Mouse (Mus musculus): Measurements from ENCODE around the gene Miga1. TPM values are rescaled to one million over a fixed set of nuclear protein-coding genes. Genes with fewer than 3 reads are reported as not detected.

Gene Miga1
- polyA plus RNA-seq, 1 experiment from 2014 or later: 26.3 TPM

DNA sequence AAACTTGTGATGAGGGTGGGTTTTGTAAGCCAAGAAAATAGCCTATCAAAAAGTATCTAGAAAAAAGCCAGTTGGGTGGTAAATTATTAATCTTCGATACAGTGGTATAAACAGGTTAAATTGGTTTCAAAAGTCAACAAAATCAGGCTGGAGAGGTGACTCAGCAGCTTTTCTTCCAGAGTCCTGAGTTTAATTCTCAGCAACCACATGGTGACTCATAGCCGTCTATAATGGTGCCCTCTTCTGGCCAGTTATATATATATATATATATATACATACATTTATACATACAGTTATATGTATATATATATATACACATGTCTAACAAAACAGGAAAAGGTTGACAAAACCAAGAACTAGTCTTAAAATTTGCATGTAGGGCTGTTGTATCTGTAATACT, 101.4 kb downstream of the Miga1 start:
- H3K4me2 ChIP-seq (ENCODE audit: low read depth, low read length, severe bottlenecking): no peak overlapping the region
- H3K36me3 ChIP-seq (ENCODE audit: control insufficient read depth, insufficient read depth, low read length): peaks cover 7% of the 10 kb centered on the region; the same call in 1 of the 2 replicates
- H3K4me3 ChIP-seq (ENCODE audit: low read depth, low read length): no peak overlapping the region
- no peak overlapping the region for H3K9ac ChIP-seq (ENCODE audit: low read length)
- 68% methylated on average over 2 of the region's 2 CpGs for WGBS
- H3K9me3 ChIP-seq (ENCODE audit: control insufficient read depth, low read length): no peaks in the 10 kb centered on the region
- no peak overlapping the region for H3K27ac ChIP-seq (ENCODE audit: low read depth, low read length)
- H3K4me1 ChIP-seq (replicated peaks; ENCODE audit: control insufficient read depth, insufficient read depth, low read length): no peaks in the 10 kb centered on the region
- no peak for DNase-seq (ENCODE audit: low spot score)
- no peak for ATAC-seq (replicated peaks; ENCODE audit: low FRiP score)
- no peaks in the 10 kb centered on the region for H3K27me3 ChIP-seq (ENCODE audit: control insufficient read depth, insufficient read depth, low read length)

DNA sequence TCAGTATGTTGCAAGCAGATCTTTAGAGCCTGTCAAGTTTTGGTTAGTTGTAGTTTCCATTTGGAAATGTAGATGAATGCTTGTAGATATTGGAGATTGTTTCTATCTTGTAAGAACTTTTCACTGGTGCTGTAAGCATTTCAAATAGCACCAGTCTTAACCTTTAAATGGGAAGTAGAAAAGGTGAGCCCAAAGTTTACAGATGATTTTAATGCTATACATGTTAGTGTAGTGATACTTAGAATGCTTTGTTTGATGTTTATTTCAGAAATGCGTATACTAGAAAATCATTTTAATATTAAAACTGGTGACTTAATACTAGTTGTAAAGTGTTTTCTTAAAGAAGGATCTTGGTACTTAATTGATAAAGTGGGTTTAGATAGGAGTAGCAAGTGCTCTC, 104.4 kb downstream of the Miga1 start:
- 100% methylated on average over 1 of the region's 1 CpGs for WGBS
- no peaks in the 10 kb centered on the region for H3K9me3 ChIP-seq (ENCODE audit: control insufficient read depth, low read length)
- H3K4me2 ChIP-seq (ENCODE audit: low read depth, low read length, severe bottlenecking): no peak overlapping the region
- H3K27ac ChIP-seq (ENCODE audit: low read depth, low read length): no peak overlapping the region
- no peak for DNase-seq (ENCODE audit: low spot score)
- peaks cover 10% of the 10 kb centered on the region; the same call in 1 of the 2 replicates for H3K36me3 ChIP-seq (ENCODE audit: control insufficient read depth, insufficient read depth, low read length)
- ATAC-seq (replicated peaks; ENCODE audit: low FRiP score): no peak
- H3K4me3 ChIP-seq (ENCODE audit: low read depth, low read length): no peak overlapping the region
- no peak overlapping the region for H3K9ac ChIP-seq (ENCODE audit: low read length)
- H3K27me3 ChIP-seq (ENCODE audit: control insufficient read depth, insufficient read depth, low read length): no peaks in the 10 kb centered on the region
- no peaks in the 10 kb centered on the region for H3K4me1 ChIP-seq (replicated peaks; ENCODE audit: control insufficient read depth, insufficient read depth, low read length)

DNA sequence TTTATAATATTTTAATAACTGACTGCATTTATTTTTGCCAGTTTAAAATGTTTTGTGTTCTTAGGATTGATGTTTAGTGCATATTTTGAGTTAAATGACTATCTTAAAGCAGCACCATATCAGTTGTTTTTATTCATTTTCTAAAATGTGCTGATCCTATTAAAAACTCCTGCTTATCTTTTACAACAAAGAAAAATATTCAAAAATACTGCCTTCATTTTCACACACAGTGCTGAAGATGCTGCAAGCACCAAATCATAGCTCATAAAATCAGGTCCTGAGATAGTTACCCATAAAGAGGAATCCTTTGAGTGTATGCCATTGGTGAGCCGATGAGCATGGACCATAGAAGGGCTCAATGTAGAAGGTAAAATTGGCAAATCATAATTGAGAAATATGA, 105.0 kb downstream of the Miga1 start:
- H3K9ac ChIP-seq (ENCODE audit: low read length): no peak overlapping the region
- H3K4me1 ChIP-seq (replicated peaks; ENCODE audit: control insufficient read depth, insufficient read depth, low read length): no peaks in the 10 kb centered on the region
- DNase-seq (ENCODE audit: low spot score) (no peak), ATAC-seq (replicated peaks; ENCODE audit: low FRiP score) (no peak)
- H3K27me3 ChIP-seq (ENCODE audit: control insufficient read depth, insufficient read depth, low read length): no peaks in the 10 kb centered on the region
- H3K4me2 ChIP-seq (ENCODE audit: low read depth, low read length, severe bottlenecking): no peak overlapping the region
- no peaks in the 10 kb centered on the region for H3K9me3 ChIP-seq (ENCODE audit: control insufficient read depth, low read length)
- 94% methylated on average over 1 of the region's 1 CpGs for WGBS
- peaks cover 10% of the 10 kb centered on the region; the same call in 1 of the 2 replicates for H3K36me3 ChIP-seq (ENCODE audit: control insufficient read depth, insufficient read depth, low read length)
- no peak overlapping the region for H3K27ac ChIP-seq (ENCODE audit: low read depth, low read length)
- H3K4me3 ChIP-seq (ENCODE audit: low read depth, low read length): no peak overlapping the region

DNA sequence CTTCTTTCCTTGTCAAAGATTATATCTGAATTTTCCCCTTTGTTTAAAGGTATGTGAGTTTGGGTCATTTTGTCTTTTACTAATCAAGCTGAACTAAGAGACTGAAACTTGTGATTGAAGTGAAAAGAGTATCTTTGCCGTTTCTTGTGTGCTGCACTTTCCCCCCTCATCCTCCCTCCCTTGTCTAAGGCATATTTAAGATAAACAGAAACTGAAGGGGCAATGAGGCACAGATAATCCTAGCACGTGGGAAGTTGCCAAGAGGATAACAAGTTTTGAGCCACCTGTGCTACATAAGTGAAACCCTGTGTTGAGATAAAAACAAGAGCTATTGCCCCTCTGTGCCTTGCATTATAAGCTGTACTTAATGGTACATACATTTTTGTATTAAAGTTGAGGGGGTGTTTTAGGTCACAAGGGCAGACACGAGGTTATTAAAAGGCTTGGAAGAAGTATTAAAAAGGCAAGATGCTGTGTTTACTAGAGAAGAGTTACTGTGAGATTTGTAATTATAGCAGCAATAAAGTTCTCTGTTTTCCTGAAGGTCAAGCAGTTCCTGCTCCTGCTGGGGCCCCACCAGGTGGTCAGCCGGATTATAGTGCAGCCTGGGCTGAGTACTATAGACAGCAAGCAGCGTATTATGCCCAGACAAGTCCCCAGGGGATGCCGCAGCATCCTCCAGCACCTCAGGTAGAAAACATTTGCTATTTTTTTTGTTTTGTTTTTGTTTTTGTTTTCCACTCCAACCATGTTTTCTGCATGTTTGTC, 108.7 kb downstream of the Miga1 start:
- ATAC-seq (replicated peaks; ENCODE audit: low FRiP score): no peak
- H3K4me2 ChIP-seq (ENCODE audit: low read depth, low read length, severe bottlenecking): no peak overlapping the region
- H3K9me3 ChIP-seq (ENCODE audit: control insufficient read depth, low read length): no peaks in the 10 kb centered on the region
- no peak for DNase-seq (ENCODE audit: low spot score)
- 66% methylated on average over 6 of the region's 6 CpGs for WGBS
- no peak overlapping the region for H3K4me3 ChIP-seq (ENCODE audit: low read depth, low read length)
- no peak overlapping the region for H3K27ac ChIP-seq (ENCODE audit: low read depth, low read length)
- H3K36me3 ChIP-seq (ENCODE audit: control insufficient read depth, insufficient read depth, low read length): peaks cover 14% of the 10 kb centered on the region
- H3K4me1 ChIP-seq (replicated peaks; ENCODE audit: control insufficient read depth, insufficient read depth, low read length): no peaks in the 10 kb centered on the region
- H3K27me3 ChIP-seq (ENCODE audit: control insufficient read depth, insufficient read depth, low read length): no peaks in the 10 kb centered on the region
- H3K9ac ChIP-seq (ENCODE audit: low read length): no peak overlapping the region

DNA sequence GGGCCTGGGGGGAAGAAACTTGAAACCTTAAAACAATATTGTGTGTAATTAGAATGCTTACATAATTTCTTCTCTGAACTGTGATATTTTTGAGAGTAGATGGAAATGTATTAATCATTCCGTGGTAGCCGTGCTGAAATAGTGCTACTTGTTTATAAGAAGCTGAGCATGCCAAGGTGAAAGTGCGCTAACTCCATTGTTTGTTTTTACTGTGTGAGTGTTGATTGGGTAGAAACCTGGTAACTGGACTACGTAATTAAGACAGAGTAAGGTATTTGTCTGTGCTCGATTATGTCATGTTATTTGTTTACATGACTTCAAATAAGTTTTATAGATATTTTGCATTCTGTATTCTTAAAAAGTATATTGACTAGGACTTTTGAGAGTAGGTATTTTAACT, 110.9 kb downstream of the Miga1 start:
- Histone ChIP-seq H3K4me2 (ENCODE audit: low read depth, low read length, severe bottlenecking) (no peak overlapping the region), H3K36me3 (ENCODE audit: control insufficient read depth, insufficient read depth, low read length) (peaks cover 27% of the 10 kb centered on the region), H3K27me3 (ENCODE audit: control insufficient read depth, insufficient read depth, low read length) (no peaks in the 10 kb centered on the region), H3K9ac (ENCODE audit: low read length) (no peak overlapping the region), H3K4me1 (replicated peaks; ENCODE audit: control insufficient read depth, insufficient read depth, low read length) (no peaks in the 10 kb centered on the region), H3K27ac (ENCODE audit: low read depth, low read length) (no peak overlapping the region), H3K9me3 (ENCODE audit: control insufficient read depth, low read length) (no peaks in the 10 kb centered on the region), H3K4me3 (ENCODE audit: low read depth, low read length) (no peak overlapping the region)
- WGBS: 95% methylated on average over 5 of the region's 5 CpGs
- DNase-seq (ENCODE audit: low spot score): no peak
- ATAC-seq (replicated peaks; ENCODE audit: low FRiP score): no peak

DNA sequence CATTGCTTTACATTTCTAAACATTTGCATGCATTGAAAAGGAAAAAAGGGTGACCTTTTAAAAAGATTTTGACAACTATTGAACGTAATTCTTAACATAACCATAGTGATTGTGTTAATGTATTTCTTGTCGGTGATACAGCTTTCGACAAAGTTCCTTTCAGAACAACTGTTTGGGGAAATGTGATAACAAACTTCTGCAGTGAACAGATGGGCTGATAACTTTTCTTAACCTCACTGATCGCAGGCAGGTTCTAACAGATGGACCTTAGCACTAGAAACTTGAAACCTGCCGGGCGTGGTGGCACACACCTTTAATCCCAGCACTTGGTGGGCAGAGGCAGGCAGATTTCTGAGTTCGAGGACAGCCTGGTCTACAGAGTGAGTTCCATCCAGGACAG, 111.4 kb downstream of the Miga1 start:
- Histone ChIP-seq H3K27me3 (ENCODE audit: control insufficient read depth, insufficient read depth, low read length) (no peaks in the 10 kb centered on the region), H3K27ac (ENCODE audit: low read depth, low read length) (no peak overlapping the region), H3K4me2 (ENCODE audit: low read depth, low read length, severe bottlenecking) (no peak overlapping the region), H3K4me3 (ENCODE audit: low read depth, low read length) (no peak overlapping the region), H3K9ac (ENCODE audit: low read length) (no peak overlapping the region), H3K4me1 (replicated peaks; ENCODE audit: control insufficient read depth, insufficient read depth, low read length) (no peaks in the 10 kb centered on the region), H3K9me3 (ENCODE audit: control insufficient read depth, low read length) (no peaks in the 10 kb centered on the region), H3K36me3 (ENCODE audit: control insufficient read depth, insufficient read depth, low read length) (peaks cover 28% of the 10 kb centered on the region)
- 96% methylated on average over 7 of the region's 7 CpGs for WGBS
- DNase-seq (ENCODE audit: low spot score): no peak
- no peak for ATAC-seq (replicated peaks; ENCODE audit: low FRiP score)

DNA sequence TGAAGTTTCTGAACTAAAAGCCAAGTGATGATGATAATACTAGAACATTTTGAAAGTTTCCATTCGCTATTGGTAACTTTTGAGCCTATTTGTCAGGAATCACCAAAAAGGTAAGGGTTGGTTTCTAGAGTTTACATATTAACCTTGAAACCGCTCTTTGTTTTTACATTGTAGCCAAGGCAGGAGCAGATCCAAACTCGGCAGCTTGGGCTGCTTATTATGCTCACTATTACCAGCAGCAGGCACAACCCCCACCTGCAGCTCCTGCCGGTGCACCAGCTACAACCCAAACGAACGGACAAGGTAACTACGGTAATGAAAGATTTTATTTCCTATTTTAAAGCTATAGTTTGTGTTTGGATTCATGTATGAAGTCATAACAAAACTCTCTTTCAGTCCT, 114.3 kb downstream of the Miga1 start:
- H3K27ac ChIP-seq (ENCODE audit: low read depth, low read length): no peak overlapping the region
- ATAC-seq (replicated peaks; ENCODE audit: low FRiP score) (no peak), DNase-seq (ENCODE audit: low spot score) (no peak)
- H3K9ac ChIP-seq (ENCODE audit: low read length): no peak overlapping the region
- H3K36me3 ChIP-seq (ENCODE audit: control insufficient read depth, insufficient read depth, low read length): peaks cover 34% of the 10 kb centered on the region
- H3K27me3 ChIP-seq (ENCODE audit: control insufficient read depth, insufficient read depth, low read length): no peaks in the 10 kb centered on the region
- no peak overlapping the region for H3K4me2 ChIP-seq (ENCODE audit: low read depth, low read length, severe bottlenecking)
- no peaks in the 10 kb centered on the region for H3K9me3 ChIP-seq (ENCODE audit: control insufficient read depth, low read length)
- WGBS: 93% methylated on average over 7 of the region's 7 CpGs
- H3K4me1 ChIP-seq (replicated peaks; ENCODE audit: control insufficient read depth, insufficient read depth, low read length): no peaks in the 10 kb centered on the region
- no peak overlapping the region for H3K4me3 ChIP-seq (ENCODE audit: low read depth, low read length)

DNA sequence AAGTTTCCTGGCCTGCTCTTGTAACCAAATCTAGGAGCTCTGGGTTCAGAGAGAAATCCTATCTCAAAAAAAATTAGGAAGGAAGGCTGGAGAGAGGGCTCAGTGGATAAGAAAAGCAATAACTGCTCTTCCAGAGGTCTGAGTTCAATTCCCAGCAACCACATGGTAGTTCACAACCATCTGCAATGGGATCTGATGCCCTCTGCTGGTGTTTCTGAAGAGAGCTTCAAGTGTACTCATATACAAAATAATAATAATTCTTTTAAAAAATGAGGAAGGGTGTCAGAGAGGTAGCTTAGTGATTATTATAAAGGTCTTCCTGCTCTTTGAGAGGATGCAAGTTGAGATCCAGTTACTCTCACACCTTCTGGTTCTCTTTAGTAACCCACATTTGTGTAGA, 115.3 kb downstream of the Miga1 start:
- ATAC-seq (replicated peaks; ENCODE audit: low FRiP score) (no peak), DNase-seq (ENCODE audit: low spot score) (no peak)
- H3K27ac ChIP-seq (ENCODE audit: low read depth, low read length): no peak overlapping the region
- peaks cover 37% of the 10 kb centered on the region for H3K36me3 ChIP-seq (ENCODE audit: control insufficient read depth, insufficient read depth, low read length)
- no peaks in the 10 kb centered on the region for H3K9me3 ChIP-seq (ENCODE audit: control insufficient read depth, low read length)
- no peak overlapping the region for H3K9ac ChIP-seq (ENCODE audit: low read length)
- H3K27me3 ChIP-seq (ENCODE audit: control insufficient read depth, insufficient read depth, low read length): no peaks in the 10 kb centered on the region
- no peak overlapping the region for H3K4me3 ChIP-seq (ENCODE audit: low read depth, low read length)
- no peaks in the 10 kb centered on the region for H3K4me1 ChIP-seq (replicated peaks; ENCODE audit: control insufficient read depth, insufficient read depth, low read length)
- H3K4me2 ChIP-seq (ENCODE audit: low read depth, low read length, severe bottlenecking): no peak overlapping the region

All from forebrain, embryonic 11.5 days (tissue).